Mouse (Mus musculus) forebrain, embryonic 10.5 days (tissue): Measurements from ENCODE around the gene Abce1. TPM values are rescaled to one million over a fixed set of nuclear protein-coding genes. Genes with fewer than 3 reads are reported as not detected.
A peak's percentile ranks its signal among the peaks of the same experiment; 100 is the strongest.
"Not testable (repeated sequence)": the region's sequence is repeated elsewhere in the genome, so short reads cannot be mapped to it uniquely, and the experiment has no call there.

Experiments used
- DNase-seq: peaks from one replicate; pipeline ENCODE4 v3.0.0-alpha.2; 2017; ENCODE audit warnings: low spot score; ENCODE audit errors: extremely low spot score
- H3K27ac ChIP-seq: fragments of 300-500 bp; sonication (generic); 2 replicates; pipeline ENCODE4 v1.5.1; 2016; ENCODE audit warnings: mild to moderate bottlenecking
- H3K27me3 ChIP-seq: fragments of 300-500 bp; sonication (generic); 2 replicates; pipeline ENCODE4 v1.6.1; 2016; ENCODE audit warnings: mild to moderate bottlenecking; ENCODE audit not compliant: poor library complexity, severe bottlenecking
- H3K36me3 ChIP-seq: fragments of 300-500 bp; sonication (generic); replicated peaks from 2 replicates; pipeline ENCODE4 v1.6.1; 2016; ENCODE audit warnings: mild to moderate bottlenecking, moderate library complexity
- H3K4me1 ChIP-seq: fragments of 300-500 bp; sonication (generic); 2 replicates; pipeline ENCODE4 v1.6.1; 2016
- H3K4me3 ChIP-seq: fragments of 300-500 bp; sonication (generic); 2 replicates; pipeline ENCODE4 v1.5.1; 2016; ENCODE audit warnings: mild to moderate bottlenecking, moderate library complexity
- H3K9me3 ChIP-seq: fragments of 300-500 bp; sonication (generic); 2 replicates; pipeline ENCODE4 v1.6.1; 2016; ENCODE audit warnings: mild to moderate bottlenecking, moderate library complexity
- WGBS: fragments of 180-500 bp; shearing (Covaris S2); methylation state at CpG from one replicate; pipeline ENCODE4 v1.1.7; 2016; 5-methylcytosine and 5-hydroxymethylcytosine counted together
- polyA plus RNA-seq: library from polyadenylated mRNA; unstranded; fragments of >200 nt; fragmentation: Nextera tagmentation; extraction: Ambion mirVana; gene quantifications from 2 replicates; pipeline ENCODE4 v1.2.1, GENCODE M21; 2016

Gene Abce1
- polyA plus RNA-seq = 154 and 159 TPM in 2 replicates

DNA sequence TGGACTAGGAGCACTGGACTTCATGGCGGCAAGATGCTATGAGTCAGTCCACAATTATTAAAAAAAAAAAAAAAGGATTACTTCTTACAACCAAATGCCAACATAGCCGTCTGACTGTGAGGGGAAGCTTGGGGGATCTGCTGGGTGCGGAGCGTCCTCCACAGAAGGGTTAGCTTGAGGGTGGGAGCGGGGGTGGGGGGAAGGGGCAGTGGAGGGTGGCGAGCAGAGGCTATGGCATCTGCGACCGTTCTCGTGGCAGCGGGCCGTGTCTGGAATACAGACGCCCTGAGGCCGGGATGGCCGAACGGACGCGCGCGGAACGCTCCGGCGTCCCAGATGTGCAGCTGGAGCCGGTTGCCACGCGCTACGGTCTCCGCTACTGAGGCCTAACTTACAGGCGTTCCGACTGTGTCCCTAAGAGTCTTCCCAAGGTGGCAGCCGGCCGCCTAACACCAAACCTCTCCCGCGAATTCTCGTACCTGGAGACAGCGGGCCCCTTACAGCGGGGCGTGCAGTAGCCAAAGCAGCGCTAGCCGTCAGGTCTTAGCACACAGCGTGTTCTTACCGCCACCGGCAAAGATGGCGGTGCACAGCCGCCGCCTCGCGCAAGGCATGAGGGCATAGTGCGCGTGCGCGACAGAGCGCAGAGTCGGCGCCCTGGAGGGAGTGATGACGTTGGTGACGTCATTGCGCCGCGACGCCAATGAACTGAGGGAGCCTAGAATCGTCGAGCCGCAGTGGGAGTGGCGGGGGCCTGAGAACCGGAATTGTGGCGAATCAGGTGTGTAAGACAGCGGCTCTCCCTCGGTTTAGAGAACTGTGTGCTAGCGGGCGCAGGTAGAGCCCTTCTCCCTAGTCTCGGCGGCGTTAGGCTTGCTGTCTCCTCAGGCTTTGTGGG, at the start of gene Abce1, which contains the start of gene Anapc10:
TSS of gene Abce1 (minus strand) at position 677 of the 898 bp plus-strand sequence.
TSS of gene Anapc10 (plus strand) at position 757 of the 898 bp plus-strand sequence.
- H3K27me3 ChIP-seq = no peaks in the 10 kb centered on the region

GRCm38 (mm10) chr8:79750305-79750704, 38.8 kb upstream of the Abce1 start:
- DNase-seq = no peak
- H3K4me1 ChIP-seq = peaks cover 12% of the 10 kb centered on the region
- no peak overlapping the region for H3K27ac ChIP-seq
- 78% methylated on average over 2 of the region's 2 CpGs for WGBS
- H3K27me3 ChIP-seq = no peaks in the 10 kb centered on the region
- peaks cover 21% of the 10 kb centered on the region for H3K36me3 ChIP-seq
- H3K9me3 ChIP-seq = no peaks in the 10 kb centered on the region
- no peak overlapping the region for H3K4me3 ChIP-seq

More for the DNA sequence above, at the start of gene Abce1, which contains the start of gene Anapc10:
- peak; percentile 96 for DNase-seq
- Histone ChIP-seq H3K27ac (peak within 1 kb of the TSS; percentile 96), H3K9me3 (no peaks in the 10 kb centered on the region), H3K4me3 (peak within 1 kb of the TSS; percentile 93), H3K4me1 (peaks cover 23% of the 10 kb centered on the region), H3K36me3 (peaks cover 34% of the 10 kb centered on the region)
- WGBS = under 1% methylated on average over 73 of the region's 73 CpGs

DNA sequence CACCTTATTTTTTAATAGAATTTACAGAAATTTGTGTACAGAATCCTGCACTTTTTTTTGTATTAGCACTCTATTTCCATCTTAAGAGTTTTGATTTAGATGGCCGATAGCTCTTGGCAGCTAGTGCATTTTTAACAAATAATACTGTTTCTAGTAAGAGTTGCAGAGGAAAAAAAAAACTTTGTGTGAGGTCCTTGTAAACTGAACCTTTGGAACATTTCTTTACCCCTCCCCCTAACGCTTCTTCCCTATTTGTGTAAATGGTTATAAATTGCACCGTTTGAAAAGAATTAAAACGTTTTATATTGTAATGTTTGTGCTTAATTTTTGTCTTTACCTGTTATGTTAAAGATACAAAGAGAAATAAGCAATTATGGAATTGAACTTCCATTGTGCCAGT, 37.1 kb upstream of the Abce1 start:
- H3K4me1 ChIP-seq = peaks cover 12% of the 10 kb centered on the region
- H3K4me3 ChIP-seq = no peak overlapping the region
- no peak for DNase-seq
- WGBS = 75% methylated on average over 4 of the region's 4 CpGs
- H3K27me3 ChIP-seq = no peaks in the 10 kb centered on the region
- peaks cover 27% of the 10 kb centered on the region for H3K36me3 ChIP-seq
- no peaks in the 10 kb centered on the region for H3K9me3 ChIP-seq
- H3K27ac ChIP-seq = no peak overlapping the region

- Histone ChIP-seq H3K27me3 (no peaks in the 10 kb centered on the region), H3K4me1 (peaks cover 12% of the 10 kb centered on the region), H3K4me3 (no peak overlapping the region), H3K9me3 (no peaks in the 10 kb centered on the region), H3K36me3 (peaks cover 27% of the 10 kb centered on the region), H3K27ac (no peak overlapping the region)
- 52% methylated on average over 2 of the region's 2 CpGs for WGBS
- DNase-seq = no peak
These were observed 36.6 kb upstream of the Abce1 start for GRCm38 (mm10) chr8:79748171-79748570.

DNA sequence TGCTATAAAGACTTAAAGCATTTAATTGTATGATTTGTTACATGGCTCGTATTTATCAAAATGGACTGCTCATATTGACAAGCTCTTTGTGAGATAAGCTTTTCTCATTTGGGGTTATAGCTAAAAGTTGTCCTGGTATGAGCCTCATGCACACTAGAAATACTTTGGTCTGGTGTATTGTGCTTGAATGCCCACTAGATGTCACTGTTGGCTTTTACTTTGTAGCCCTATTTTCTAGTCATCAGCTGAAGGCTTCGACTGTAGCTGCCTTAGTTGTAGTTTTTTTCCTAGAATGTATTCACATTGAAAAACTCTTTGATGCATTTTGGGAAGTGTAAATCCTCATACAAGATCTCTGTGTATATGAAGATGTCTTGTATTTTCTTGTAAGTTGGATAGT, 22.8 kb upstream of the Abce1 start:
- 34% methylated on average over 2 of the region's 2 CpGs for WGBS
- H3K4me1 ChIP-seq = no peaks in the 10 kb centered on the region
- H3K9me3 ChIP-seq = no peaks in the 10 kb centered on the region
- no peak for DNase-seq
- H3K27me3 ChIP-seq = no peaks in the 10 kb centered on the region
- no peak overlapping the region for H3K27ac ChIP-seq
- H3K36me3 ChIP-seq = peaks cover 24% of the 10 kb centered on the region
- no peak overlapping the region for H3K4me3 ChIP-seq

GRCm38 (mm10) chr8:79727900-79728299, 16.4 kb upstream of the Abce1 start:
- Histone ChIP-seq H3K27ac (no peak overlapping the region), H3K4me1 (no peaks in the 10 kb centered on the region), H3K27me3 (no peaks in the 10 kb centered on the region), H3K36me3 (peaks cover 38% of the 10 kb centered on the region), H3K4me3 (no peak overlapping the region), H3K9me3 (no peaks in the 10 kb centered on the region)
- WGBS = 93% methylated on average over 1 of the region's 1 CpGs
- DNase-seq = no peak

DNA sequence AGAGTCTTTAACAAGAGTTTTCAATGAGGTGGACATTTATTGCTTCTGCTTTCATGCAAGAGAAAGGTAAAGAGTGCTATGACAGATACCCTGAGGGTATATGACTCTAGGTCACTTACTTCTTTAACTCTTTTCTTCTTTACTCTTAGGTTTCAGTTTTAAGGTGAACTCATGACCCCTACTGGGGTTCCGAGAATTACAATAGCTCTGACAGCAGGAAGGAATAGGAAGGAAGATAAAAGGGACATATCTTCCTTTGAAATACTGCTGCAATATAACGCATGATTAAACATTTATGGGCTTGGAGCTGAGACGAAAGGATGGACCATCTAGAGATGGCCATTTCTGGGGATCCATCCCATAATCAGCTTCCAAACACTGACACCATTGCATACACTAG, 13.0 kb upstream of the Abce1 start:
- no peaks in the 10 kb centered on the region for H3K27me3 ChIP-seq
- DNase-seq = no peak
- no peaks in the 10 kb centered on the region for H3K9me3 ChIP-seq
- peaks cover 52% of the 10 kb centered on the region for H3K36me3 ChIP-seq
- no peak overlapping the region for H3K27ac ChIP-seq
- H3K4me3 ChIP-seq = no peak overlapping the region
- no peaks in the 10 kb centered on the region for H3K4me1 ChIP-seq
- 67% methylated on average over 3 of the region's 3 CpGs for WGBS

DNA sequence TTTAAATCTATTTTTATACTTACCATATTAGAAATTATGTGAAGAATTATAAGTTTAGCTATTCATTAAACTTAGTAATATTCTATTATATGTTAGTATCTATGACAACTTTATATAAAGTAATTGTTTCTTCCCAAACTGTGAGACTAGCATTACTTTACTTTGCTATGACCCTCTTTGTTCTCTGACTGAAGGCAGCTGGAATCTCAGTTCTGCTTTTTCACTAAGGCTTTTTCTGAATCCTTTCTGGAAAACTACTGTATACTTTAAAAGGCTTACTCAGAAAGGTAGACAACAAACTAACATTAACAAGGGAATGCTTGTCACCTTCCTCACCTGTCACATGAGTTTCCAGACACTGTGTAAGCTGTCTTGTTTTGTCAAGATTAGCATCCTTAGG, 11.8 kb upstream of the Abce1 start:
- no peak overlapping the region for H3K4me3 ChIP-seq
- no peaks in the 10 kb centered on the region for H3K27me3 ChIP-seq
- no peaks in the 10 kb centered on the region for H3K4me1 ChIP-seq
- H3K36me3 ChIP-seq = peaks cover 49% of the 10 kb centered on the region
- no peak for DNase-seq
- no peak overlapping the region for H3K27ac ChIP-seq
- H3K9me3 ChIP-seq = no peaks in the 10 kb centered on the region

GRCm38 (mm10) chr8:79721537-79721936, 10.0 kb upstream of the Abce1 start:
- Histone ChIP-seq H3K36me3 (peaks cover 56% of the 10 kb centered on the region), H3K27ac (no peak overlapping the region), H3K4me1 (no peaks in the 10 kb centered on the region), H3K27me3 (no peaks in the 10 kb centered on the region), H3K4me3 (no peak overlapping the region), H3K9me3 (no peaks in the 10 kb centered on the region)
- DNase-seq = no peak

GRCm38 (mm10) chr8:79712676-79713075, 1.1 kb upstream of the Abce1 start:
- 52% methylated on average over 6 of the region's 6 CpGs for WGBS
- H3K27ac ChIP-seq = no peak overlapping the region
- no peak for DNase-seq
- no peaks in the 10 kb centered on the region for H3K27me3 ChIP-seq
- H3K4me1 ChIP-seq = peaks cover 23% of the 10 kb centered on the region
- H3K4me3 ChIP-seq = peak overlapping the region; percentile 93
- H3K9me3 ChIP-seq = no peaks in the 10 kb centered on the region
- peaks cover 29% of the 10 kb centered on the region for H3K36me3 ChIP-seq

DNA sequence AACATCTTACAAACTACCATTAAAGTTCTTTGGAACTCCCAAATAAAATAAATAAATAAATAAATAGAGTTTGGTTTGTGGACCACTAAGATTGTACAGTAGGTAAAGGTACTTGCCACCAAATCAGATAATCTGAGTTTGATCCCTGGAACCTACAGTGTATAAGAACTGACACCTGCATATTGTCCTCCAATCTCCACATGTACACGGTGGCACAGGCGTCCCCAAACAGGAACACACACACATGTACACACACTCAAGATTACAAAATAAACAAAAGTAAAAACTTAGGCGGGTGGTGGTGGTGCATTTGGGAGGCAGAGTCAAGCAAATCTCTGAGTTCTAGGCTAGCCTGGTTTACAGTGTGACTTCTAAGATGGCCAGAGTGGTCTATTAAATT, 4.9 kb downstream of the Abce1 start:
- no peak for DNase-seq
- H3K9me3 ChIP-seq = no peaks in the 10 kb centered on the region
- peaks cover 13% of the 10 kb centered on the region for H3K4me1 ChIP-seq
- H3K27me3 ChIP-seq = no peaks in the 10 kb centered on the region
- H3K36me3 ChIP-seq = peaks cover 66% of the 10 kb centered on the region
- no peak overlapping the region for H3K27ac ChIP-seq
- no peak overlapping the region for H3K4me3 ChIP-seq
- 94% methylated on average over 3 of the region's 3 CpGs for WGBS

DNA sequence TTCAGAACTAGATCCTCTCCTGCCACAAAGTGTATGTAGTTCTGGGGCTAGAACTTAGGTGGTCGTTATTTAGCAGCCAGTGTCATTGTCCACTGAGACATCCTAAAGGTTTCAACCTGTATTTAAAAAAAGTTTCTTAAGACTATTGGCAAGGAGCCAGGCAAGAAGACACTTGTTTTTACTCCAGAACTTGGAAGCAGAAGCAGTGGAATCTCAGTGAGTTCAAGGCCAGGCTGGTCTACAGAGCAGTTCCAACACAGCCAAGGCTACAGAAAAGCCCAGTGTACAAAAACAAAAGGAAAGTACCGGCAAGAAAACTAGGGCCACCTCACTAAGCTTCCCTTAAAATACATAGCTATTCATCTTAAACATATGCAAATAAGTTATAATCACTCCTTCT, 19.0 kb downstream of the Abce1 start:
- 93% methylated on average over 2 of the region's 2 CpGs for WGBS
- peaks cover 97% of the 10 kb centered on the region for H3K36me3 ChIP-seq

DNA sequence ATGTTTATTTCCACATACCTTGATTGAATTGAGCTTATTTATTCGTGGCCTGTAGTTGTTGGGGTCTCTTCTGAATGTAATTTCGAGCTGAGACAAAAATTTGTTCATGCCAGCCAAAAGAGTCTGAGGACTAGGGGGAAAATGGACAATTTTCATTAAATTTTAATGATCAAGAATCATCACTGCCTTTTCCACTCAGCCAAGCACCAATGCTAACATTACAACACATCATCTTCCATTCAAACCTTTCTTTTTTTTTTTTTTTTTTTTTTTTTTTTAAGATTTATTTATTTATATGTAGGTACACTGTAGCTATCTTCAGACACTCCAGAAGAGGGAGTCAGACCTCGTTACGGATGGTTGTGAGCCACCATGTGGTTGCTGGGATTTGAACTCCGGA, 25.6 kb downstream of the Abce1 start:
- H3K27me3 ChIP-seq, H3K27ac ChIP-seq, DNase-seq, H3K9me3 ChIP-seq, H3K4me1 ChIP-seq, H3K4me3 ChIP-seq: not testable (repeated sequence)
- peaks cover 96% of the 10 kb centered on the region for H3K36me3 ChIP-seq
- WGBS = 96% methylated on average over 5 of the region's 5 CpGs

More for the DNA sequence above, 19.0 kb downstream of the Abce1 start:
- no peaks in the 10 kb centered on the region for H3K27me3 ChIP-seq
- no peaks in the 10 kb centered on the region for H3K4me1 ChIP-seq
- H3K9me3 ChIP-seq = no peaks in the 10 kb centered on the region
- DNase-seq = no peak
- H3K27ac ChIP-seq = no peak overlapping the region
- no peak overlapping the region for H3K4me3 ChIP-seq
